Mouse (Mus musculus) cortical plate, adult 2 months (tissue): ENCODE results near the gene Sgo1.

Experiments used
- CTCF ChIP-seq: fragments of 200-500 bp; IDR thresholded peaks from 2 replicates; pipeline ENCODE4 v1.5.1; 2011; ENCODE audit warnings: mild to moderate bottlenecking, control low read depth, low read length; ENCODE audit not compliant: insufficient read depth; ENCODE audit errors: extremely low read depth
- POLR2A ChIP-seq: fragments of 200-500 bp; IDR thresholded peaks from 2 replicates; pipeline ENCODE4 v1.6.1; 2011; ENCODE audit warnings: mild to moderate bottlenecking, low read length, control low read depth; ENCODE audit not compliant: insufficient read depth; ENCODE audit errors: extremely low read depth

- TF ChIP-seq POLR2A (no peak), CTCF (no peak)
Observed at GRCm38 (mm10) chr17:53661056-53661840, 27.9 kb downstream of the Sgo1 start.
